Mouse (Mus musculus) testis, adult 2 months (tissue): ENCODE data around the gene Setd4.

Experiments
- CTCF ChIP-seq: fragments of 200-500 bp; IDR thresholded peaks from 2 replicates; pipeline ENCODE4 v1.5.1; 2012; ENCODE audit warnings: low read depth, mild to moderate bottlenecking, inconsistent platforms, low read length, moderate library complexity; ENCODE audit not compliant: control insufficient read depth, insufficient read depth, insufficient replicate concordance
- POLR2A ChIP-seq: fragments of 200-500 bp; IDR thresholded peaks from 2 replicates; pipeline ENCODE4 v1.6.1; 2012; ENCODE audit warnings: low read depth, mild to moderate bottlenecking, inconsistent platforms, low read length, moderate library complexity; ENCODE audit not compliant: control insufficient read depth

GRCm38 (mm10) chr16:93552686-93553513 lies 51.0 kb downstream of the Setd4 start:
- TF ChIP-seq POLR2A (no peak), CTCF (no peak)
